Mouse (Mus musculus) ovary, postnatal 36 days (tissue): ENCODE measurements around the gene H2al2a.
"Not testable (repeated sequence)": the region's sequence is repeated elsewhere in the genome, so short reads cannot be mapped to it uniquely, and the experiment has no call there.

Experiments used
- DNase-seq: peaks from one replicate; pipeline ENCODE4 v3.0.0; 2022; ENCODE audit warnings: low spot score, mixed read lengths

Gene H2al2a

GRCm38 (mm10) chr2:17977645-17978044 lies 19.1 kb downstream of the H2al2a start:
- DNase-seq: not testable (repeated sequence)

- DNase-seq: no peak
These were observed 21.0 kb downstream of the H2al2a start for GRCm38 (mm10) chr2:17975601-17976327.

GRCm38 (mm10) chr2:17973868-17974440 lies 22.8 kb downstream of the H2al2a start:
- DNase-seq: no peak

- no peak for DNase-seq
These were observed 23.5 kb downstream of the H2al2a start for GRCm38 (mm10) chr2:17973246-17973645.

- no peak for DNase-seq
These were observed 23.9 kb downstream of the H2al2a start for GRCm38 (mm10) chr2:17972843-17973242.

GRCm38 (mm10) chr2:17971407-17971806 lies 25.4 kb downstream of the H2al2a start:
- DNase-seq: no peak

GRCm38 (mm10) chr2:17970662-17971061 lies 26.1 kb downstream of the H2al2a start:
- DNase-seq: no peak

- no peak for DNase-seq
These were observed 26.6 kb downstream of the H2al2a start for GRCm38 (mm10) chr2:17970187-17970586.

- DNase-seq: no peak
These were observed 28.2 kb downstream of the H2al2a start for GRCm38 (mm10) chr2:17968571-17968970.

GRCm38 (mm10) chr2:17968037-17968436 lies 28.7 kb downstream of the H2al2a start:
- DNase-seq: not testable (repeated sequence)

- no peak for DNase-seq
These were observed 37.3 kb downstream of the H2al2a start for GRCm38 (mm10) chr2:17959501-17959900.

- DNase-seq: no peak
These were observed 49.9 kb downstream of the H2al2a start for GRCm38 (mm10) chr2:17946875-17947274.
